Mouse (Mus musculus): Measurements from ENCODE around the gene Ano3. TPM values are rescaled to one million over a fixed set of nuclear protein-coding genes. Genes with fewer than 3 reads are reported as not detected.

Ano3 gene
- total RNA-seq, 1 experiment, result 3.9 TPM

- Histone ChIP-seq H3K9ac (ENCODE audit: insufficient read depth, low read depth, low read length, poor library complexity, severe bottlenecking) (no peak overlapping the region), H3K9me3 (ENCODE audit: control insufficient read depth, insufficient read depth, low read depth, low read length) (no peaks in the 10 kb centered on the region), H3K4me1 (ENCODE audit: control insufficient read depth in 2 of 2, insufficient read depth in 2 of 2, low read length in 2 of 2, poor library complexity in 1 of 2) (no peaks in the 10 kb centered on the region), H3K4me3 (ENCODE audit: insufficient read depth in 1 of 2, low read depth in 1 of 2, low read length in 2 of 2, poor library complexity in 1 of 2, severe bottlenecking in 1 of 2) (no peak overlapping the region), H3K36me3 (ENCODE audit: control insufficient read depth, insufficient read depth, low read length, poor library complexity, severe bottlenecking) (no peaks in the 10 kb centered on the region), H3K27ac (ENCODE audit: insufficient read depth, low read depth, low read length, poor library complexity, severe bottlenecking) (no peak overlapping the region)
- no peak for TF ChIP-seq MAFK (IDR thresholded peaks at IDR 0.05; ENCODE audit: insufficient read depth, low read depth, low read length)
- no peak for TF ChIP-seq CHD2 (IDR thresholded peaks at IDR 0.05; ENCODE audit: low read depth, low read length)
- no peak for TF ChIP-seq ZC3H11A (IDR thresholded peaks at IDR 0.05; ENCODE audit: borderline replicate concordance, low read depth, low read length)
- no peak for TF ChIP-seq ZNF384 (IDR thresholded peaks at IDR 0.05; ENCODE audit: low read depth, low read length)
- no peak for TF ChIP-seq HCFC1 (IDR thresholded peaks at IDR 0.05; ENCODE audit: borderline replicate concordance, insufficient read depth, low read length)
- DNase-seq (ENCODE audit: low read depth, low spot score), result no peak
- in situ Hi-C loops (cut with MboI; ENCODE audit: low sequenced_read_pairs in 2 of 2, unreplicated experiment in 2 of 2), result loop anchor here in 1 of 2 experiments (10.0 kb wide), 1 partner anchor 315 kb away; no protein-coding TSS in a partner anchor
These were observed 28.9 kb upstream of the Ano3 start for GRCm38 (mm10) chr2:110979610-110980009.

DNA sequence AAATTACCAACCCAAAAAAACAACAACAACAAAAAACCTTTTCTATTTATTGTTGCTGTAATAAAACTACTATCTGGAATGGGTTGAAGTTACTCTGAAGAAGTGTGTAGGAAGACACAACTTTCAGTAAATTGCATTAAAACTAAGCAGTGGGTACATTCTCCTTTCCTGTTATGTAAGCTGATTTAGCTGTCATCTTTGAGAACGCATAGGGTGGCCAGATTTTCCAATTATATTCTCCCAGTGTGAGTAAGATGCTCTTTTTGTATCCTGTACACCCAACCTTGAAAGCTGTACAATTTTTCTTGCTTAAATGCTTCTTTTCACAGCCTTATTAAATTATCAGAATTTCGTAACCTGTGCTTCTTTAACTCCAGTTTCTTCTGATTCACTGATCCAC, 26.1 kb upstream of the Ano3 start:
- Histone ChIP-seq H3K27ac (ENCODE audit: insufficient read depth, low read depth, low read length, poor library complexity, severe bottlenecking) (no peak overlapping the region), H3K9ac (ENCODE audit: insufficient read depth, low read depth, low read length, poor library complexity, severe bottlenecking) (no peak overlapping the region), H3K4me1 (ENCODE audit: control insufficient read depth in 2 of 2, insufficient read depth in 2 of 2, low read length in 2 of 2, poor library complexity in 1 of 2) (no peaks in the 10 kb centered on the region), H3K36me3 (ENCODE audit: control insufficient read depth, insufficient read depth, low read length, poor library complexity, severe bottlenecking) (no peaks in the 10 kb centered on the region), H3K4me3 (ENCODE audit: insufficient read depth in 1 of 2, low read depth in 1 of 2, low read length in 2 of 2, poor library complexity in 1 of 2, severe bottlenecking in 1 of 2) (no peak overlapping the region), H3K9me3 (ENCODE audit: control insufficient read depth, insufficient read depth, low read depth, low read length) (no peaks in the 10 kb centered on the region)
- in situ Hi-C loops (cut with MboI; ENCODE audit: low sequenced_read_pairs in 2 of 2, unreplicated experiment in 2 of 2), result no loop called here
- TF ChIP-seq HCFC1 (IDR thresholded peaks at IDR 0.05; ENCODE audit: borderline replicate concordance, insufficient read depth, low read length) (no peak), ZNF384 (IDR thresholded peaks at IDR 0.05; ENCODE audit: low read depth, low read length) (no peak), ZC3H11A (IDR thresholded peaks at IDR 0.05; ENCODE audit: borderline replicate concordance, low read depth, low read length) (no peak), MAFK (IDR thresholded peaks at IDR 0.05; ENCODE audit: insufficient read depth, low read depth, low read length) (no peak), CHD2 (IDR thresholded peaks at IDR 0.05; ENCODE audit: low read depth, low read length) (no peak)
- DNase-seq (ENCODE audit: low read depth, low spot score), result no peak

GRCm38 (mm10) chr2:110970158-110970557, 19.4 kb upstream of the Ano3 start:
- TF ChIP-seq ZNF384 (IDR thresholded peaks at IDR 0.05; ENCODE audit: low read depth, low read length), result no peak
- no peak for TF ChIP-seq HCFC1 (IDR thresholded peaks at IDR 0.05; ENCODE audit: borderline replicate concordance, insufficient read depth, low read length)
- no peak for TF ChIP-seq ZC3H11A (IDR thresholded peaks at IDR 0.05; ENCODE audit: borderline replicate concordance, low read depth, low read length)
- no peak for TF ChIP-seq CHD2 (IDR thresholded peaks at IDR 0.05; ENCODE audit: low read depth, low read length)
- TF ChIP-seq MAFK (IDR thresholded peaks at IDR 0.05; ENCODE audit: insufficient read depth, low read depth, low read length), result no peak
- H3K4me3 ChIP-seq (ENCODE audit: insufficient read depth in 1 of 2, low read depth in 1 of 2, low read length in 2 of 2, poor library complexity in 1 of 2, severe bottlenecking in 1 of 2), result no peak overlapping the region
- in situ Hi-C loops (cut with MboI; ENCODE audit: low sequenced_read_pairs in 2 of 2, unreplicated experiment in 2 of 2), result no loop called here
- H3K36me3 ChIP-seq (ENCODE audit: control insufficient read depth, insufficient read depth, low read length, poor library complexity, severe bottlenecking), result no peaks in the 10 kb centered on the region
- no peaks in the 10 kb centered on the region for H3K4me1 ChIP-seq (ENCODE audit: control insufficient read depth in 2 of 2, insufficient read depth in 2 of 2, low read length in 2 of 2, poor library complexity in 1 of 2)
- no peak overlapping the region for H3K9ac ChIP-seq (ENCODE audit: insufficient read depth, low read depth, low read length, poor library complexity, severe bottlenecking)
- no peak for DNase-seq (ENCODE audit: low read depth, low spot score)
- no peaks in the 10 kb centered on the region for H3K9me3 ChIP-seq (ENCODE audit: control insufficient read depth, insufficient read depth, low read depth, low read length)
- H3K27ac ChIP-seq (ENCODE audit: insufficient read depth, low read depth, low read length, poor library complexity, severe bottlenecking), result no peak overlapping the region

GRCm38 (mm10) chr2:110965398-110965797, 14.7 kb upstream of the Ano3 start:
- Histone ChIP-seq H3K36me3 (ENCODE audit: control insufficient read depth, insufficient read depth, low read length, poor library complexity, severe bottlenecking) (no peaks in the 10 kb centered on the region), H3K4me1 (ENCODE audit: control insufficient read depth in 2 of 2, insufficient read depth in 2 of 2, low read length in 2 of 2, poor library complexity in 1 of 2) (no peaks in the 10 kb centered on the region), H3K9ac (ENCODE audit: insufficient read depth, low read depth, low read length, poor library complexity, severe bottlenecking) (no peak overlapping the region), H3K27ac (ENCODE audit: insufficient read depth, low read depth, low read length, poor library complexity, severe bottlenecking) (no peak overlapping the region), H3K9me3 (ENCODE audit: control insufficient read depth, insufficient read depth, low read depth, low read length) (no peaks in the 10 kb centered on the region), H3K4me3 (ENCODE audit: insufficient read depth in 1 of 2, low read depth in 1 of 2, low read length in 2 of 2, poor library complexity in 1 of 2, severe bottlenecking in 1 of 2) (no peak overlapping the region)
- no peak for DNase-seq (ENCODE audit: low read depth, low spot score)
- TF ChIP-seq ZNF384 (IDR thresholded peaks at IDR 0.05; ENCODE audit: low read depth, low read length) (no peak), ZC3H11A (IDR thresholded peaks at IDR 0.05; ENCODE audit: borderline replicate concordance, low read depth, low read length) (no peak), HCFC1 (IDR thresholded peaks at IDR 0.05; ENCODE audit: borderline replicate concordance, insufficient read depth, low read length) (no peak), CHD2 (IDR thresholded peaks at IDR 0.05; ENCODE audit: low read depth, low read length) (no peak), MAFK (IDR thresholded peaks at IDR 0.05; ENCODE audit: insufficient read depth, low read depth, low read length) (no peak)
- in situ Hi-C loops (cut with MboI; ENCODE audit: low sequenced_read_pairs in 2 of 2, unreplicated experiment in 2 of 2), result no loop called here

- no peaks in the 10 kb centered on the region for H3K4me1 ChIP-seq (ENCODE audit: control insufficient read depth in 2 of 2, insufficient read depth in 2 of 2, low read length in 2 of 2, poor library complexity in 1 of 2)
- TF ChIP-seq MAFK (IDR thresholded peaks at IDR 0.05; ENCODE audit: insufficient read depth, low read depth, low read length) (no peak), HCFC1 (IDR thresholded peaks at IDR 0.05; ENCODE audit: borderline replicate concordance, insufficient read depth, low read length) (no peak), CHD2 (IDR thresholded peaks at IDR 0.05; ENCODE audit: low read depth, low read length) (no peak), ZC3H11A (IDR thresholded peaks at IDR 0.05; ENCODE audit: borderline replicate concordance, low read depth, low read length) (no peak), ZNF384 (IDR thresholded peaks at IDR 0.05; ENCODE audit: low read depth, low read length) (no peak)
- no peak overlapping the region for H3K4me3 ChIP-seq (ENCODE audit: insufficient read depth in 1 of 2, low read depth in 1 of 2, low read length in 2 of 2, poor library complexity in 1 of 2, severe bottlenecking in 1 of 2)
- no peaks in the 10 kb centered on the region for H3K36me3 ChIP-seq (ENCODE audit: control insufficient read depth, insufficient read depth, low read length, poor library complexity, severe bottlenecking)
- DNase-seq (ENCODE audit: low read depth, low spot score), result no peak
- H3K9me3 ChIP-seq (ENCODE audit: control insufficient read depth, insufficient read depth, low read depth, low read length), result no peaks in the 10 kb centered on the region
- H3K27ac ChIP-seq (ENCODE audit: insufficient read depth, low read depth, low read length, poor library complexity, severe bottlenecking), result no peak overlapping the region
- in situ Hi-C loops (cut with MboI; ENCODE audit: low sequenced_read_pairs in 2 of 2, unreplicated experiment in 2 of 2), result no loop called here
- H3K9ac ChIP-seq (ENCODE audit: insufficient read depth, low read depth, low read length, poor library complexity, severe bottlenecking), result 0 out of 2 replicates have a peak overlapping the region, but pooled peaks have one; percentile 10
These were observed 305 bp downstream of the Ano3 start for GRCm38 (mm10) chr2:110950432-110950803.
